Mouse (Mus musculus): ENCODE measurements around the gene Sema5a. TPM values are rescaled to one million over a fixed set of nuclear protein-coding genes. Genes with fewer than 3 reads are reported as not detected.

Sema5a gene
- polyA plus RNA-seq (2015; fragmentation: Illumina TruSeq; extraction: RNeasy Lipid Tissue Mini Kit (QIAGEN cat#74804); ENCODE audit: insufficient read depth, low replicate concordance) = 10.5 TPM

DNA sequence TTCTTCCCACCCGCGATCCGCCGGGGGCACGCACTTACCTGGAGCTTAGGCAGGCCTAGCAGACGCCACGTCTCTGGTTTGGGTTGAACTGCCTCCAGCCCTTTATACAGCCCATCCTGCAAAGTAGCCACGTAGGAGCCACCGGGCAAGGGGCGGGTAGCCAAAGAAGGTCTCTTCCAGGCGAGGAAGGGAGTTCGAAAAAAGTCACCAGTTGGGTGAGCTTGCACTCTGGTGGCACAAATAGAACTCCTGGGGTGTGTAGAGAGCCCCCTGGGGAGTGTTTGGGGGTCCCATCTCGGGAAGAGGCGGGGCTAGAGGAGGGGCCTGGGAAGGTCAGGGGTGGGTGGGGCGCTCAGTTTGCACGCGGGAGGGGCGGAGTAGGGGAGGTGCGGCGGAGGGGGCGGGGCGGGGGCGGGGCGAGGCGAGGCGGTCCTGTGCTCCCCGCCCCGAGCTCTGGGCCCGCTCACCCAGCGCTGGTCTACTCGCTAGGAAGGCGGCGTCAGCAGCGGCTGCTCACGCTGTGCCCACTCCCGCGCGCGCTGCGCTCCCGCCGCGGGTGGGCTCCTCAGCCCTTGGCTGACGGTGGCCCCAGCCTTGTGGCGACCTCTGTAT lies at the start of gene Sema5a:
Gene Sema5a, plus strand, starts transcription at position 467 of the 612 bp plus-strand sequence.

Other genes starting within 250 kb of the Sema5a start
- not detected for gene Tas2r119, start 67.5 kb upstream of the Sema5a start, polyA plus RNA-seq (2015; fragmentation: Illumina TruSeq; extraction: RNeasy Lipid Tissue Mini Kit (QIAGEN cat#74804); ENCODE audit: insufficient read depth, low replicate concordance)

Data from spleen, adult 10 weeks (tissue).